Mouse (Mus musculus) cerebellum, adult 2 months (tissue): ENCODE data around the gene Fmnl2. TPM values are rescaled to one million over a fixed set of nuclear protein-coding genes. Genes with fewer than 3 reads are reported as not detected.

Experiments used
- DNase-seq, 2 experiments: peaks; one replicate each; pipeline ENCODE4 v3.0.0; 2021
- H3K27ac ChIP-seq: fragments of 200-500 bp; 2 replicates; pipeline ENCODE4 v1.5.1; 2012; ENCODE audit warnings: low read length, control low read depth, inconsistent platforms; ENCODE audit not compliant: insufficient read depth
- H3K27me3 ChIP-seq: fragments of 200-500 bp; 2 replicates; pipeline ENCODE4 v1.6.1; 2012; ENCODE audit warnings: inconsistent platforms, mild to moderate bottlenecking, low read length, moderate library complexity; ENCODE audit not compliant: control insufficient read depth, insufficient read depth
- H3K4me1 ChIP-seq: fragments of 200-500 bp; 2 replicates; pipeline ENCODE4 v1.6.1; 2011; ENCODE audit warnings: low read length; ENCODE audit not compliant: control insufficient read depth, insufficient read depth
- H3K4me3 ChIP-seq: fragments of 200-500 bp; replicated peaks from 2 replicates; pipeline ENCODE3; 2011; ENCODE audit warnings: mild to moderate bottlenecking, low read depth, low read length, control low read depth; ENCODE audit not compliant: insufficient read depth
- CTCF ChIP-seq: fragments of 200-500 bp; IDR thresholded peaks from 2 replicates; pipeline ENCODE4 v1.5.1; 2011; ENCODE audit warnings: low read depth, mild to moderate bottlenecking, control low read depth, low read length, moderate library complexity, borderline replicate concordance; ENCODE audit not compliant: insufficient read depth
- POLR2A ChIP-seq: fragments of 200-500 bp; IDR thresholded peaks from 2 replicates; pipeline ENCODE4 v1.6.1; 2011; ENCODE audit warnings: low read length, control low read depth, borderline replicate concordance; ENCODE audit not compliant: insufficient read depth
- WGBS: fragments of 180-500 bp; shearing (Covaris S2); methylation state at CpG from one replicate; pipeline ENCODE4 v1.1.7; 2018; 5-methylcytosine and 5-hydroxymethylcytosine counted together
- polyA plus RNA-seq: library from polyadenylated mRNA; depleted of rRNA; stranded (reverse); fragments of >200 nt; gene quantifications from 2 replicates; pipeline ENCODE4 v1.2.3, GENCODE M21; 2012; rRNA removed

Fmnl2 gene
- polyA plus RNA-seq, 1 experiment, result 25.3 TPM

DNA sequence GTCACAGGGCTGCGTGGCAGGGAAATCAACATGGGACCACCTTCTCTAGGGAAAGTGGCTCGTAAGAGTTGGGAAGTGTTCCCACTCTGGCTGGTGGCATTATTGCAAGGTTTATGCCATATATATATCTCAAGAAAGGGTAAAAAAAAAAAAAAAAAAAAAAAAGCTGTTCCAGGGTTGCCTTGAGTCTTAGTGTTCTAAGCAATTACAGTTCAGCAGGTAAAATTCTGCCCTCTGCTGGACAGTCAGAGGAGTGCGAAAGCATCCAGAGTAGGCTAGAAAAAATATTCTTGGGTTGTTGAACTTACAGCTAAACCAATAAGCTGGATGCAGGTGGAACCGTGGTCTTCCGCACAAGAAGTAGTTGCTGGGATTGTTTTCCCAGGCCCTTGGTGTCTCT, 264.1 kb downstream of the Fmnl2 start:
- H3K27ac ChIP-seq, result no peak overlapping the region
- DNase-seq, result peak; percentile 32 to 50
- H3K4me1 ChIP-seq, result no peaks in the 10 kb centered on the region
- H3K4me3 ChIP-seq, result no peak overlapping the region
- no peaks in the 10 kb centered on the region; the same call in 1 of the 2 replicates for H3K27me3 ChIP-seq
- TF ChIP-seq CTCF (peak; percentile 45; the same call in 1 of the 2 replicates), POLR2A (no peak)
- WGBS, result 75% methylated on average over 5 of the region's 5 CpGs

DNA sequence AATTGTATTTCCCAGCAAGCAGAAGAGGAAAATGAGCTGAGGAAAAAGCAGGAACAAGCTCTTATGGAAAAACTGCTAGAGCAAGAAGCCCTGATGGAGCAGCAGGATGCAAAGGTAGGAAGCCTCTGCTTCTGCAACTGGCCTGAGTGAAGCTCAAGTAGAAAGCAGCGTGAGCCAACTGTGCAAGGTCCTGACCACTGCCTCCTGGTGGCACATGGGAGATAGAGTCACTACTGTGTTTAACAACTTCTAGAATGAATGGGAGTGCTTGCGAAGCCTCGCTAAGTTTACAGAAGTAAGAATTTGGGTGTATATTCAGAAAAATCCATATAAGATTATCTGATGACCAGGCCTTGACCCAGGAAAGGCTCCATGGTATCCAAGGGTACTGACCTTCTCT, 268.3 kb downstream of the Fmnl2 start:
- TF ChIP-seq POLR2A, result no peak
- TF ChIP-seq CTCF, result peak; percentile 23; the same call in 1 of the 2 replicates
- H3K27me3 ChIP-seq, result no peaks in the 10 kb centered on the region; the same call in 1 of the 2 replicates
- H3K4me1 ChIP-seq, result no peaks in the 10 kb centered on the region
- no peak overlapping the region for H3K27ac ChIP-seq
- DNase-seq, result no peak
- WGBS, result 79% methylated on average over 3 of the region's 3 CpGs
- no peak overlapping the region for H3K4me3 ChIP-seq

DNA sequence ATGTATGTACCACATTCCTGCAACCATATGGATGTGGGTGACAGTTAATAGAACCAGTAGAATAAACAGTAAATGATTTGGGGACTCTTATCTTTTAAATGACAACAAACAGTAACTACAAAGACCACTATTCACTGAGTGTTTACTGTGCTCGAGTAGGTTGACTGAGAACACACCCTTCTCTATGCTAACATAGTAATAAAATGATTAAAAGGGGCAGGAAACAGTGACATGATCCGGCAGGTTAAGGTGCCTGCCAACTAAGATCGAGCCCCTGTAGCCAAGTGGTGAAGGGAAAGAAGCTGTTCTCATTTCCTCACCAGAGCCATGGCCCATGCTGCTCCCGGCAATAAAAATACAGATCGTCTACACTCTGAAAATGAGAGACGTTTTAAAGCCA, 271.4 kb downstream of the Fmnl2 start:
- 71% methylated on average over 6 of the region's 6 CpGs for WGBS
- DNase-seq, result no peak

DNA sequence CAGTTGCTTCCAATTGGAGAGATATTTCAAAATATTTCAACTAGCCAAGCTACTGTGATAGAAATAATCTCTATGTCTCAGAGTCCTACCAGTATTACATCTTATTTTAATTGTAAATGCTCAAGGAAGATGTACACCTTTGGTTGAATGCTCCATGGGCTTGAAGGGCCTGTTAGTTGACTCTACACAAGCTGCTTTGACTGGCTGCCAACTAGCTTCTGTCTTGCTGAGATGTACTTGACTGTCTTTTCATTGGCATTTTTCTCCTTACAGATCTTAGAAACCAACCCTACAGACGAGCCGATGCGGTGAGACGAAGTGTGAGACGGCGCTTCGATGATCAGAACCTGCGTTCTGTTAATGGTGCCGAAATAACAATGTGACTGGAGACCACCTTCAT, 273.9 kb downstream of the Fmnl2 start:
- no peaks in the 10 kb centered on the region for H3K27me3 ChIP-seq
- TF ChIP-seq CTCF, result no peak
- TF ChIP-seq POLR2A, result no peak
- no peak overlapping the region for H3K4me3 ChIP-seq
- WGBS, result 44% methylated on average over 9 of the region's 9 CpGs
- H3K4me1 ChIP-seq, result no peaks in the 10 kb centered on the region
- H3K27ac ChIP-seq, result no peak overlapping the region
- DNase-seq, result peak in 1 of 2 experiments; percentile 43

More for the DNA sequence above, 271.4 kb downstream of the Fmnl2 start:
- Histone ChIP-seq H3K4me3 (no peak overlapping the region), H3K27me3 (no peaks in the 10 kb centered on the region), H3K27ac (no peak overlapping the region), H3K4me1 (no peaks in the 10 kb centered on the region)
- TF ChIP-seq CTCF, result no peak
- no peak for TF ChIP-seq POLR2A

DNA sequence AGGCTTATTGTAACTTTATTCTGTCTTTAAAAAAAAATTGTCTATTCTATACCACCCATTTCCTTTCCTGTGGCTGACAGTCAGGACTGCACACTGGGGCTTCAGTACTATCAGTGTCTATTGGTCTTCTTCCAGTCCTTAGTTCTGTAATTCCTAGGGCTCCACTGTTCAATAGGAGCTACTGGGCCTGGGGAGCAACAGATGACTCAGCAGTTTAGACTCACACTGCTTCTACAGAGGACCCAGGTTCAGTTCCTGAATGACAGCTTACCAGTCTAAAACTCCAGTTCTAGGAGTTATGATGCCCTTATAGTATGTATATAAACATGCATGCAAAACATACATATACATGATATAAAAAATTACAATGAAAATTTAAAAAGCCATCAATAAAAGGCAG, 289.2 kb downstream of the Fmnl2 start:
- H3K27ac ChIP-seq, result no peak overlapping the region
- no peaks in the 10 kb centered on the region for H3K4me1 ChIP-seq
- no peak overlapping the region for H3K4me3 ChIP-seq
- no peak for TF ChIP-seq POLR2A
- no peak for TF ChIP-seq CTCF
- H3K27me3 ChIP-seq, result no peaks in the 10 kb centered on the region
- no peak for DNase-seq

DNA sequence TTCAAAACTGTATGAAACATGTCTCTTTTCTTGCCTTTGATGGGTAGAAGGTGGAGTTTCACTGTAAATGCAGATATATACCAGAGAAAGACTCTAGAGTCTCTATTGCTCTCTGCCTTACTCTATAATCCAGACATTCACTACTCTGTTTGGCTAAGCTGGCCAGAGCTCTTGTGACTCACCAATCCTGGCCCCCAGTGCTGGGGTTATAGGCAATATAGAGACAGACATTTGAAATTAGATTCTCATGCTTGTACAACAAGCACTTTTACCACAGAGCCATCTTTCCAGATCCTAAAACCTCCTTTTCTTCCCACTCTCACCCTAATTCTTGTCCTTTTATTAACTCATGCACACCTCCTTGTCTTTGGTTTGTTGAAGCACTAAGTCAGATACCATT, 316.3 kb downstream of the Fmnl2 start:
- Histone ChIP-seq H3K27ac (no peak overlapping the region), H3K4me3 (no peak overlapping the region), H3K4me1 (no peaks in the 10 kb centered on the region), H3K27me3 (no peaks in the 10 kb centered on the region)
- TF ChIP-seq CTCF, result no peak
- no peak for TF ChIP-seq POLR2A
- DNase-seq, result no peak

DNA sequence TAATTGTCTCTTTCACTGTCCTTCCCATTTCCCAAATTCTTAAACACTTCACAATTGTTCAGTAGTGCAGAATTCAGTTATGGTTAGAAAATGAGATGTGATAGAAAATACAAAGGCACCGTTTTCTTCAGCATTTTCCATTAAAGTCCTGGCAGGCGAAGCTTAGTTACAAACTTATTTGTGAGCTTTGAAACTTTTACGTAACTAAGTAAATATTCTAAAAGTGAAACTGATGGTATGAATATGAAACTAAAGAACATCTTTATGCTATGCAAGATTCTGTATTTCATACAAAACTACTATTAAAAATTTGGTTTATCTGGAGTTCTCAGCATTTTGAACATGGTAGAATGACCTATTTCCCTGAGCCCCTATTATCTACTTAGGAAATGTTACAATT, 321.3 kb downstream of the Fmnl2 start:
- Histone ChIP-seq H3K27ac (no peak overlapping the region), H3K4me3 (no peak overlapping the region), H3K27me3 (no peaks in the 10 kb centered on the region), H3K4me1 (no peaks in the 10 kb centered on the region)
- DNase-seq, result no peak
- WGBS, result 83% methylated on average over 3 of the region's 3 CpGs
- TF ChIP-seq POLR2A (no peak), CTCF (no peak)

DNA sequence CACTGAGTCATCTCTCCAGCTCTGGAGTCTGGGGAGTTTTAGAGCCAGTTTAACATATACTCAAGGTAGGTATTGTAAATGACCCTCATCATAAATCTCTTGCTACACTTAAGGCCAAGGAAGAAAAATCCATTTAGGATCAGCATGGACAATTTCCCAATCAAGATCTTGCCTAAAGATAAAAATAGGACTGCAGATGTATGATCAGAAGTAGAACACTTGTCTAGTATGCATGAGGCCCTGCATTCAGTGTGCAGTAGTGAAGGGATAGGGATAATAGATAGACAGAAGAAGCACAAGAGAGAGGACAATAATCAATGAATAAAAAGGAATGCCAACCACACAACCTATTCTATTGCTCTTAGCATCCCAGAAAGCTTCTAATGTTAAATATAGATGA, 322.2 kb downstream of the Fmnl2 start:
- H3K4me3 ChIP-seq, result no peak overlapping the region

More for the DNA sequence above, 322.2 kb downstream of the Fmnl2 start:
- no peaks in the 10 kb centered on the region for H3K27me3 ChIP-seq
- DNase-seq, result no peak
- no peaks in the 10 kb centered on the region for H3K4me1 ChIP-seq
- TF ChIP-seq POLR2A (no peak), CTCF (no peak)
- no peak overlapping the region for H3K27ac ChIP-seq

Other genes with a start within 250 kb of the Fmnl2 start
- gene Cacnb4, start 181.0 kb upstream of the Fmnl2 start, polyA plus RNA-seq, result 64.7 and 79.9 TPM in 2 replicates
- 11.2 and 13.2 TPM in 2 replicates for gene Stam2, start 115.6 kb upstream of the Fmnl2 start, polyA plus RNA-seq